Mouse (Mus musculus): ENCODE measurements around the gene Rmnd5b.
"Not testable (repeated sequence)": the region's sequence is repeated elsewhere in the genome, so short reads cannot be mapped to it uniquely, and the experiment has no call there.

Gene Rmnd5b

GRCm38 (mm10) chr11:51635525-51636322, at the start of gene Rmnd5b:
TSS of gene Rmnd5b (minus strand) at chr11:51635896.
- in situ Hi-C loops (cut with MboI; ENCODE audit: low sequenced_read_pairs) = no loop called here

GRCm38 (mm10) chr11:51681976-51682374, 46.3 kb upstream of the Rmnd5b start:
- in situ Hi-C loops (cut with MboI; ENCODE audit: low sequenced_read_pairs) = loop anchor here (10.0 kb wide), 1 partner anchor 67 kb away; the partner anchor contains the start of gene Nhp2

- in situ Hi-C loops (cut with MboI; ENCODE audit: low sequenced_read_pairs) = loop anchor here (10.0 kb wide), 1 partner anchor 67 kb away; the partner anchor contains the start of gene Nhp2
Measured at GRCm38 (mm10) chr11:51681324-51681975, 45.8 kb upstream of the Rmnd5b start.

GRCm38 (mm10) chr11:51679466-51679865, 43.8 kb upstream of the Rmnd5b start:
- in situ Hi-C loops (cut with MboI; ENCODE audit: low sequenced_read_pairs) = no loop called here

GRCm38 (mm10) chr11:51677737-51678418, 42.2 kb upstream of the Rmnd5b start:
- in situ Hi-C loops (cut with MboI; ENCODE audit: low sequenced_read_pairs) = no loop called here

GRCm38 (mm10) chr11:51675386-51675785, 39.7 kb upstream of the Rmnd5b start:
- in situ Hi-C loops (cut with MboI; ENCODE audit: low sequenced_read_pairs) = no loop called here

GRCm38 (mm10) chr11:51673291-51673690, 37.6 kb upstream of the Rmnd5b start:
- in situ Hi-C loops (cut with MboI; ENCODE audit: low sequenced_read_pairs) = no loop called here

GRCm38 (mm10) chr11:51671376-51671775, 35.7 kb upstream of the Rmnd5b start:
- in situ Hi-C loops (cut with MboI; ENCODE audit: low sequenced_read_pairs) = no loop called here

- in situ Hi-C loops (cut with MboI; ENCODE audit: low sequenced_read_pairs) = no loop called here
Measured at GRCm38 (mm10) chr11:51670846-51671245, 35.1 kb upstream of the Rmnd5b start.

GRCm38 (mm10) chr11:51664747-51665146, 29.1 kb upstream of the Rmnd5b start:
- in situ Hi-C loops (cut with MboI; ENCODE audit: low sequenced_read_pairs) = not testable (repeated sequence)

GRCm38 (mm10) chr11:51662632-51663031, 26.9 kb upstream of the Rmnd5b start:
- in situ Hi-C loops (cut with MboI; ENCODE audit: low sequenced_read_pairs) = no loop called here

GRCm38 (mm10) chr11:51661867-51662365, 26.2 kb upstream of the Rmnd5b start:
- in situ Hi-C loops (cut with MboI; ENCODE audit: low sequenced_read_pairs) = no loop called here

- in situ Hi-C loops (cut with MboI; ENCODE audit: low sequenced_read_pairs) = no loop called here
Measured at GRCm38 (mm10) chr11:51658705-51659104, 23.0 kb upstream of the Rmnd5b start.

- in situ Hi-C loops (cut with MboI; ENCODE audit: low sequenced_read_pairs) = no loop called here
Measured at GRCm38 (mm10) chr11:51658291-51658690, 22.6 kb upstream of the Rmnd5b start.

- in situ Hi-C loops (cut with MboI; ENCODE audit: low sequenced_read_pairs) = no loop called here
Measured at GRCm38 (mm10) chr11:51656798-51657521, 21.3 kb upstream of the Rmnd5b start.

GRCm38 (mm10) chr11:51654891-51655290, 19.2 kb upstream of the Rmnd5b start:
- in situ Hi-C loops (cut with MboI; ENCODE audit: low sequenced_read_pairs) = no loop called here

GRCm38 (mm10) chr11:51653736-51654135, 18.0 kb upstream of the Rmnd5b start:
- in situ Hi-C loops (cut with MboI; ENCODE audit: low sequenced_read_pairs) = no loop called here

- in situ Hi-C loops (cut with MboI; ENCODE audit: low sequenced_read_pairs) = no loop called here
Measured at GRCm38 (mm10) chr11:51652889-51653418, 17.3 kb upstream of the Rmnd5b start.

- in situ Hi-C loops (cut with MboI; ENCODE audit: low sequenced_read_pairs) = no loop called here
Measured at GRCm38 (mm10) chr11:51650691-51651515, 15.2 kb upstream of the Rmnd5b start, which contains the start of the genes N4bp3 and D930048N14Rik. TSS of gene N4bp3 (minus strand) at chr11:51650842. TSS of gene D930048N14Rik (plus strand) at chr11:51650954.
